Mouse (Mus musculus) C2C12 (cell line): ENCODE data around the gene Erbb2.

ENCODE experiments used
- CTCF ChIP-seq: IDR thresholded peaks from one replicate; pipeline ENCODE4 v1.5.1; 2011; ENCODE audit not compliant: control insufficient read depth, insufficient read depth, insufficient read length
- FOSL1 ChIP-seq: IDR thresholded peaks from one replicate; pipeline ENCODE4 v1.8.0; 2011; ENCODE audit warnings: mild to moderate bottlenecking, low read length; ENCODE audit not compliant: poor library complexity, insufficient read depth, severe bottlenecking
- MAX ChIP-seq: IDR thresholded peaks from one replicate; pipeline ENCODE4 v1.6.1; 2011; ENCODE audit warnings: mild to moderate bottlenecking, control low read depth
- MYOD1 ChIP-seq: IDR thresholded peaks from one replicate; pipeline ENCODE4 v1.6.1; 2011; ENCODE audit warnings: low read depth; ENCODE audit not compliant: control insufficient read depth, insufficient read length

GRCm38 (mm10) chr11:98472696-98473095 lies 60.4 kb downstream of the Erbb2 start:
- TF ChIP-seq CTCF = no peak
- TF ChIP-seq MAX = no peak
- TF ChIP-seq FOSL1 = no peak
- no peak for TF ChIP-seq MYOD1
